Comparison of ENCODE assay signal across 29 mouse cellular contexts in the genomic region with DNA sequence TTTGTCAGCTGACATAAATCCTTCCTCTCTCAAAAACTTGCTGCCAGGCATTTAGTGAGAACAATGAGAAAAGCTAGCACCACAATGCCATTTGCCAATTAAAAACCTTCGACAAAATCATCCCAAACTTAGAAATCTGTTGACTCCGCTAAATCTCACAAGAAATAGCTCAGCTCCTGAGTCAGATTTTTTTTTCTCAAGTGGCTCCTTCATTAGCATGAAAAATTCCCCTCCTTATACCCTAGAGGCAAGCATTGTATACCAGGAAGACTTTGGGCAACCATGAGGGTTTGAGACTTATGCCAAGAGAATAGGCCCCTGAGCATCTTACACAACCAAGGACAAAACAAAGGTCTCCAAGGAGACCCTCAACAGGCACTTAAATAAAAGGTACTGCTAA.
"Had no signal": no experiment of that assay in that cellular context is flagged by ENCODE, and none has a peak within 500 bp of the region (broad histone marks: within the 10 kb centered on the region; RNA-seq: fewer than 3 reads in every experiment).

No protein-coding gene starts in this region.

- H3K9me3 ChIP-seq: limb, embryonic 10.5 days; limb, embryonic 12.5 days; limb, embryonic 13.5 days; limb, embryonic 15.5 days; liver, embryonic 12.5 days; liver, embryonic 13.5 days; liver, embryonic 15.5 days; lung, embryonic 15.5 days; midbrain, embryonic 10.5 days; midbrain, embryonic 12.5 days; midbrain, embryonic 13.5 days; midbrain, embryonic 15.5 days had no signal

- H3K4me2 ChIP-seq: limb, embryonic 12.5 days; limb, embryonic 13.5 days; limb, embryonic 15.5 days; liver, embryonic 11.5 days; liver, embryonic 12.5 days; liver, embryonic 13.5 days; liver, embryonic 15.5 days; lung, embryonic 14.5 days; lung, embryonic 15.5 days; midbrain, embryonic 11.5 days; midbrain, embryonic 12.5 days; midbrain, embryonic 13.5 days; midbrain, embryonic 15.5 days had no signal

- H3K4me3 ChIP-seq: limb, embryonic 10.5 days; limb, embryonic 12.5 days; limb, embryonic 13.5 days; limb, embryonic 15.5 days; liver, embryonic 12.5 days; liver, embryonic 13.5 days; liver, embryonic 15.5 days; lung, embryonic 15.5 days; megakaryocyte, embryonic 14.5 days; midbrain, embryonic 10.5 days; midbrain, embryonic 12.5 days; midbrain, embryonic 13.5 days; midbrain, embryonic 15.5 days; myocyte had no signal

- DNase-seq: left cerebral cortex, postnatal 4 days; liver; liver, embryonic 13.5 days; liver, postnatal 0 days; lung, adult 18-20 months; lung, adult 2 months; lung, embryonic 14.5 days; lung, postnatal 10 days; lung, postnatal 14 days; lung, postnatal 36 days; lung, postnatal 4 days; midbrain, embryonic 14.5 days had no signal

- H3K9ac ChIP-seq: limb, embryonic 12.5 days; limb, embryonic 13.5 days; limb, embryonic 15.5 days; liver, embryonic 12.5 days; liver, embryonic 13.5 days; liver, embryonic 14.5 days; liver, embryonic 15.5 days; liver, postnatal 0 days; lung, embryonic 14.5 days; lung, embryonic 15.5 days; midbrain, embryonic 12.5 days; midbrain, embryonic 13.5 days; midbrain, embryonic 15.5 days had no signal

- H3K4me1 ChIP-seq: limb, embryonic 10.5 days; limb, embryonic 13.5 days; limb, embryonic 15.5 days; liver, embryonic 12.5 days; liver, embryonic 13.5 days; liver, embryonic 15.5 days; lung, embryonic 15.5 days; megakaryocyte, embryonic 14.5 days; midbrain, embryonic 10.5 days; midbrain, embryonic 12.5 days; midbrain, embryonic 13.5 days; midbrain, embryonic 15.5 days had no signal

- H3K27ac ChIP-seq: limb, embryonic 10.5 days; limb, embryonic 12.5 days; limb, embryonic 13.5 days; limb, embryonic 15.5 days; liver, embryonic 12.5 days; liver, embryonic 13.5 days; liver, embryonic 14.5 days; liver, embryonic 15.5 days; lung, embryonic 15.5 days; macrophage; midbrain, embryonic 10.5 days; midbrain, embryonic 12.5 days; midbrain, embryonic 13.5 days; midbrain, embryonic 15.5 days had no signal

- H3K36me3 ChIP-seq: limb, embryonic 10.5 days; limb, embryonic 12.5 days; limb, embryonic 13.5 days; limb, embryonic 15.5 days; liver, embryonic 12.5 days; liver, embryonic 13.5 days; liver, embryonic 15.5 days; lung, embryonic 15.5 days; midbrain, embryonic 10.5 days; midbrain, embryonic 12.5 days; midbrain, embryonic 13.5 days; midbrain, embryonic 15.5 days had no signal

- H3K27me3 ChIP-seq: limb, embryonic 12.5 days; limb, embryonic 13.5 days; limb, embryonic 15.5 days; liver, embryonic 12.5 days; liver, embryonic 13.5 days; liver, embryonic 15.5 days; lung, embryonic 15.5 days; megakaryocyte, embryonic 14.5 days; midbrain, embryonic 12.5 days; midbrain, embryonic 13.5 days; midbrain, embryonic 15.5 days had no signal
